Mouse (Mus musculus) hindbrain, embryonic 11.5 days (tissue): Measurements from ENCODE around the gene Usb1. TPM values are rescaled to one million over a fixed set of nuclear protein-coding genes. Genes with fewer than 3 reads are reported as not detected.
A peak's percentile ranks its signal among the peaks of the same experiment; 100 is the strongest.

ENCODE experiments used
- ATAC-seq: fragments of 200-750 bp; cut with Nextera tagmentation; 2 replicates; pipeline ENCODE4 v1.8.0; 2017; ENCODE audit warnings: mild to moderate bottlenecking, moderate TSS enrichment, moderate library complexity; ENCODE audit not compliant: low FRiP score
- DNase-seq: peaks from one replicate; pipeline ENCODE4 v3.0.0-alpha.2; 2015; ENCODE audit warnings: low spot score
- H3K27ac ChIP-seq: fragments of 300-500 bp; sonication (generic); 2 replicates; pipeline ENCODE4 v1.5.1; 2014; ENCODE audit warnings: mild to moderate bottlenecking, low read depth, low read length
- H3K27me3 ChIP-seq: fragments of 300-500 bp; sonication (generic); 2 replicates; pipeline ENCODE4 v1.6.1; 2014; ENCODE audit warnings: mild to moderate bottlenecking, low read length, moderate library complexity, mixed read lengths; ENCODE audit not compliant: control insufficient read depth, insufficient read depth
- H3K36me3 ChIP-seq: fragments of 300-500 bp; sonication (generic); 2 replicates; pipeline ENCODE4 v1.6.1; 2014; ENCODE audit warnings: mild to moderate bottlenecking, low read length, moderate library complexity, mixed read lengths; ENCODE audit not compliant: control insufficient read depth, insufficient read depth
- H3K4me1 ChIP-seq: fragments of 300-500 bp; sonication (generic); replicated peaks from 2 replicates; pipeline ENCODE4 v1.6.1; 2014; ENCODE audit warnings: low read length, mixed read lengths; ENCODE audit not compliant: control insufficient read depth, insufficient read depth
- H3K4me2 ChIP-seq: fragments of 300-500 bp; sonication (generic); replicated peaks from 2 replicates; pipeline ENCODE4 v1.6.1; 2014; ENCODE audit warnings: mild to moderate bottlenecking, low read depth, low read length
- H3K4me3 ChIP-seq: fragments of 300-500 bp; sonication (generic); 2 replicates; pipeline ENCODE4 v1.5.1; 2014; ENCODE audit warnings: low read depth, low read length
- H3K9ac ChIP-seq: fragments of 300-500 bp; sonication (generic); 2 replicates; pipeline ENCODE4 v1.6.1; 2014; ENCODE audit warnings: low read depth, low read length
- H3K9me3 ChIP-seq: fragments of 300-500 bp; sonication (generic); 2 replicates; pipeline ENCODE4 v1.6.1; 2016; ENCODE audit warnings: low read length; ENCODE audit not compliant: control insufficient read depth
- WGBS: fragments of 180-500 bp; shearing (Covaris S2); extraction: QIAGEN DNeasy Blood & Tissue Kit; methylation state at CpG from one replicate; pipeline ENCODE4 v1.1.7; 2014; 5-methylcytosine and 5-hydroxymethylcytosine counted together
- polyA plus RNA-seq: library from polyadenylated mRNA; unstranded; fragments of >200 nt; fragmentation: Nextera tagmentation; extraction: Ambion mirVana; gene quantifications from 2 replicates; pipeline ENCODE4 v1.2.1, GENCODE M21; 2014

The Usb1 gene
- polyA plus RNA-seq, 1 experiment from 2014 or later, result 40.3 TPM

- H3K9ac ChIP-seq, result no peak overlapping the region
- H3K4me2 ChIP-seq, result no peak overlapping the region
- no peak overlapping the region for H3K27ac ChIP-seq
- DNase-seq (no peak), ATAC-seq (no peak)
- H3K9me3 ChIP-seq, result no peaks in the 10 kb centered on the region
- 68% methylated on average over 18 of the region's 18 CpGs for WGBS
- H3K36me3 ChIP-seq, result no peaks in the 10 kb centered on the region
- H3K4me1 ChIP-seq, result no peaks in the 10 kb centered on the region
- no peaks in the 10 kb centered on the region for H3K27me3 ChIP-seq
- H3K4me3 ChIP-seq, result no peak overlapping the region
These were observed 19.2 kb upstream of the Usb1 start for GRCm38 (mm10) chr8:95312836-95313235.

- ATAC-seq, result no peak
- no peak overlapping the region for H3K27ac ChIP-seq
- 92% methylated on average over 6 of the region's 6 CpGs for WGBS
These were observed 18.2 kb upstream of the Usb1 start for GRCm38 (mm10) chr8:95313857-95314256.

GRCm38 (mm10) chr8:95314707-95315106, 17.4 kb upstream of the Usb1 start:
- no peak overlapping the region for H3K4me3 ChIP-seq
- WGBS, result 81% methylated on average over 2 of the region's 2 CpGs
- no peaks in the 10 kb centered on the region for H3K9me3 ChIP-seq
- H3K27me3 ChIP-seq, result no peaks in the 10 kb centered on the region
- ATAC-seq (no peak), DNase-seq (no peak)
- no peak overlapping the region for H3K27ac ChIP-seq
- H3K4me1 ChIP-seq, result no peaks in the 10 kb centered on the region
- no peak overlapping the region for H3K4me2 ChIP-seq
- no peaks in the 10 kb centered on the region for H3K36me3 ChIP-seq
- H3K9ac ChIP-seq, result no peak overlapping the region

More at GRCm38 (mm10) chr8:95313857-95314256, 18.2 kb upstream of the Usb1 start:
- no peak overlapping the region for H3K4me3 ChIP-seq
- H3K4me1 ChIP-seq, result no peaks in the 10 kb centered on the region
- H3K4me2 ChIP-seq, result no peak overlapping the region
- DNase-seq, result no peak
- no peaks in the 10 kb centered on the region for H3K27me3 ChIP-seq
- H3K36me3 ChIP-seq, result no peaks in the 10 kb centered on the region
- no peaks in the 10 kb centered on the region for H3K9me3 ChIP-seq
- H3K9ac ChIP-seq, result no peak overlapping the region

- Histone ChIP-seq H3K9ac (no peak overlapping the region), H3K9me3 (no peaks in the 10 kb centered on the region), H3K36me3 (no peaks in the 10 kb centered on the region)
These were observed 16.7 kb upstream of the Usb1 start for GRCm38 (mm10) chr8:95315350-95315749.

GRCm38 (mm10) chr8:95320224-95321139, 11.6 kb upstream of the Usb1 start:
- Histone ChIP-seq H3K9ac (peak overlapping the region; percentile 44; the same call in 1 of the 2 replicates), H3K4me2 (peak overlapping the region; percentile 70), H3K27ac (no peak overlapping the region), H3K27me3 (peaks cover 3% of the 10 kb centered on the region; the same call in 1 of the 2 replicates), H3K36me3 (peaks cover 2% of the 10 kb centered on the region; the same call in 1 of the 2 replicates), H3K4me1 (no peaks in the 10 kb centered on the region), H3K4me3 (peak overlapping the region; percentile 32), H3K9me3 (no peaks in the 10 kb centered on the region)
- ATAC-seq (peak; percentile 58), DNase-seq (peak; percentile 62)
- 3% methylated on average over 41 of the region's 41 CpGs for WGBS

More at GRCm38 (mm10) chr8:95315350-95315749, 16.7 kb upstream of the Usb1 start:
- Histone ChIP-seq H3K27me3 (no peaks in the 10 kb centered on the region), H3K4me3 (no peak overlapping the region), H3K27ac (no peak overlapping the region), H3K4me1 (no peaks in the 10 kb centered on the region), H3K4me2 (no peak overlapping the region)
- WGBS, result 93% methylated on average over 1 of the region's 1 CpGs
- ATAC-seq (no peak), DNase-seq (no peak)

- H3K36me3 ChIP-seq, result peaks cover 7% of the 10 kb centered on the region; the same call in 1 of the 2 replicates
These were observed 8.9 kb upstream of the Usb1 start for GRCm38 (mm10) chr8:95323201-95323600.

GRCm38 (mm10) chr8:95324646-95325045, 7.4 kb upstream of the Usb1 start:
- no peak for DNase-seq
- no peaks in the 10 kb centered on the region for H3K9me3 ChIP-seq
- no peak overlapping the region for H3K4me3 ChIP-seq
- no peak overlapping the region for H3K9ac ChIP-seq
- 47% methylated on average over 5 of the region's 5 CpGs for WGBS
- no peaks in the 10 kb centered on the region; the same call in 1 of the 2 replicates for H3K4me1 ChIP-seq
- ATAC-seq, result no peak
- H3K27ac ChIP-seq, result no peak overlapping the region
- peaks cover 13% of the 10 kb centered on the region; the same call in 1 of the 2 replicates for H3K36me3 ChIP-seq
- H3K4me2 ChIP-seq, result no peak overlapping the region
- H3K27me3 ChIP-seq, result peaks cover 3% of the 10 kb centered on the region; the same call in 1 of the 2 replicates

More at GRCm38 (mm10) chr8:95323201-95323600, 8.9 kb upstream of the Usb1 start:
- peaks cover 3% of the 10 kb centered on the region; the same call in 1 of the 2 replicates for H3K27me3 ChIP-seq
- no peak overlapping the region for H3K27ac ChIP-seq
- H3K4me3 ChIP-seq, result no peak overlapping the region
- H3K4me2 ChIP-seq, result no peak overlapping the region
- no peaks in the 10 kb centered on the region for H3K9me3 ChIP-seq
- WGBS, result 91% methylated on average over 3 of the region's 3 CpGs
- ATAC-seq, result no peak
- H3K9ac ChIP-seq, result no peak overlapping the region
- DNase-seq, result no peak
- H3K4me1 ChIP-seq, result no peaks in the 10 kb centered on the region; the same call in 1 of the 2 replicates

GRCm38 (mm10) chr8:95326822-95327221, 5.3 kb upstream of the Usb1 start:
- no peak for DNase-seq
- Histone ChIP-seq H3K9ac (no peak overlapping the region), H3K27me3 (no peaks in the 10 kb centered on the region), H3K4me2 (no peak overlapping the region), H3K36me3 (peaks cover 13% of the 10 kb centered on the region; the same call in 1 of the 2 replicates), H3K27ac (no peak overlapping the region), H3K9me3 (no peaks in the 10 kb centered on the region), H3K4me1 (peaks cover 5% of the 10 kb centered on the region; the same call in 1 of the 2 replicates), H3K4me3 (no peak overlapping the region)
- ATAC-seq, result no peak
- WGBS, result 90% methylated on average over 5 of the region's 5 CpGs
